Mouse (Mus musculus): ENCODE measurements around the gene Milr1. TPM values are rescaled to one million over a fixed set of nuclear protein-coding genes. Genes with fewer than 3 reads are reported as not detected.

Gene Milr1
- polyA plus RNA-seq, 1 experiment = 0.40 TPM

- Histone ChIP-seq H3K9ac (ENCODE audit: low read depth, poor library complexity, severe bottlenecking) (no peak overlapping the region), H3K4me1 (ENCODE audit: control insufficient read depth, insufficient read depth, low read length) (no peaks in the 10 kb centered on the region), H3K4me3 (ENCODE audit: low read depth, low read length) (no peak overlapping the region), H3K27me3 (ENCODE audit: control insufficient read depth, insufficient read depth, low read length, poor library complexity, severe bottlenecking) (no peaks in the 10 kb centered on the region), H3K27ac (ENCODE audit: insufficient read depth, low read length) (no peak overlapping the region), H3K36me3 (ENCODE audit: control insufficient read depth, insufficient read depth, low read length, poor library complexity, severe bottlenecking) (peaks cover 48% of the 10 kb centered on the region), H3K9me3 (replicated peaks; ENCODE audit: control insufficient read depth, insufficient read depth, low read length, poor library complexity, severe bottlenecking) (no peaks in the 10 kb centered on the region)
- TF ChIP-seq CTCF (IDR thresholded peaks at IDR 0.05; ENCODE audit: low read depth, low read length) = no peak
- no peak for TF ChIP-seq EP300 (IDR thresholded peaks at IDR 0.05; ENCODE audit: insufficient read depth, low read depth, low read length)
- no peak for TF ChIP-seq POLR2A (IDR thresholded peaks at IDR 0.05; ENCODE audit: insufficient read depth, low read length)
Observed at GRCm38 (mm10) chr11:106814601-106815320, 63.7 kb downstream of the Milr1 start.

- no peak overlapping the region for H3K27ac ChIP-seq (ENCODE audit: insufficient read depth, low read length)
- no peaks in the 10 kb centered on the region for H3K27me3 ChIP-seq (ENCODE audit: control insufficient read depth, insufficient read depth, low read length, poor library complexity, severe bottlenecking)
- no peak overlapping the region for H3K4me3 ChIP-seq (ENCODE audit: low read depth, low read length)
- peaks cover 46% of the 10 kb centered on the region for H3K36me3 ChIP-seq (ENCODE audit: control insufficient read depth, insufficient read depth, low read length, poor library complexity, severe bottlenecking)
- H3K9ac ChIP-seq (ENCODE audit: low read depth, poor library complexity, severe bottlenecking) = no peak overlapping the region
- TF ChIP-seq EP300 (IDR thresholded peaks at IDR 0.05; ENCODE audit: insufficient read depth, low read depth, low read length) = no peak
- no peak for TF ChIP-seq CTCF (IDR thresholded peaks at IDR 0.05; ENCODE audit: low read depth, low read length)
- TF ChIP-seq POLR2A (IDR thresholded peaks at IDR 0.05; ENCODE audit: insufficient read depth, low read length) = no peak
- H3K4me1 ChIP-seq (ENCODE audit: control insufficient read depth, insufficient read depth, low read length) = no peaks in the 10 kb centered on the region
- no peaks in the 10 kb centered on the region for H3K9me3 ChIP-seq (replicated peaks; ENCODE audit: control insufficient read depth, insufficient read depth, low read length, poor library complexity, severe bottlenecking)
Observed at GRCm38 (mm10) chr11:106815331-106815730, 64.3 kb downstream of the Milr1 start.

- TF ChIP-seq POLR2A (IDR thresholded peaks at IDR 0.05; ENCODE audit: insufficient read depth, low read length) = no peak
- TF ChIP-seq EP300 (IDR thresholded peaks at IDR 0.05; ENCODE audit: insufficient read depth, low read depth, low read length) = no peak
- no peak for TF ChIP-seq CTCF (IDR thresholded peaks at IDR 0.05; ENCODE audit: low read depth, low read length)
- H3K9ac ChIP-seq (ENCODE audit: low read depth, poor library complexity, severe bottlenecking) = no peak overlapping the region
- H3K36me3 ChIP-seq (ENCODE audit: control insufficient read depth, insufficient read depth, low read length, poor library complexity, severe bottlenecking) = peaks cover 45% of the 10 kb centered on the region
- no peaks in the 10 kb centered on the region for H3K4me1 ChIP-seq (ENCODE audit: control insufficient read depth, insufficient read depth, low read length)
- no peaks in the 10 kb centered on the region for H3K27me3 ChIP-seq (ENCODE audit: control insufficient read depth, insufficient read depth, low read length, poor library complexity, severe bottlenecking)
- no peaks in the 10 kb centered on the region for H3K9me3 ChIP-seq (replicated peaks; ENCODE audit: control insufficient read depth, insufficient read depth, low read length, poor library complexity, severe bottlenecking)
- no peak overlapping the region for H3K27ac ChIP-seq (ENCODE audit: insufficient read depth, low read length)
- H3K4me3 ChIP-seq (ENCODE audit: low read depth, low read length) = no peak overlapping the region
Observed at GRCm38 (mm10) chr11:106815761-106816160, 64.7 kb downstream of the Milr1 start.

GRCm38 (mm10) chr11:106816316-106816715, 65.3 kb downstream of the Milr1 start:
- Histone ChIP-seq H3K36me3 (ENCODE audit: control insufficient read depth, insufficient read depth, low read length, poor library complexity, severe bottlenecking) (peaks cover 45% of the 10 kb centered on the region), H3K9me3 (replicated peaks; ENCODE audit: control insufficient read depth, insufficient read depth, low read length, poor library complexity, severe bottlenecking) (no peaks in the 10 kb centered on the region), H3K9ac (ENCODE audit: low read depth, poor library complexity, severe bottlenecking) (no peak overlapping the region), H3K4me1 (ENCODE audit: control insufficient read depth, insufficient read depth, low read length) (no peaks in the 10 kb centered on the region), H3K4me3 (ENCODE audit: low read depth, low read length) (no peak overlapping the region), H3K27me3 (ENCODE audit: control insufficient read depth, insufficient read depth, low read length, poor library complexity, severe bottlenecking) (no peaks in the 10 kb centered on the region), H3K27ac (ENCODE audit: insufficient read depth, low read length) (no peak overlapping the region)
- TF ChIP-seq EP300 (IDR thresholded peaks at IDR 0.05; ENCODE audit: insufficient read depth, low read depth, low read length) (no peak), POLR2A (IDR thresholded peaks at IDR 0.05; ENCODE audit: insufficient read depth, low read length) (no peak), CTCF (IDR thresholded peaks at IDR 0.05; ENCODE audit: low read depth, low read length) (no peak)

- H3K36me3 ChIP-seq (ENCODE audit: control insufficient read depth, insufficient read depth, low read length, poor library complexity, severe bottlenecking) = peaks cover 45% of the 10 kb centered on the region
- H3K27me3 ChIP-seq (ENCODE audit: control insufficient read depth, insufficient read depth, low read length, poor library complexity, severe bottlenecking) = no peaks in the 10 kb centered on the region
- H3K4me3 ChIP-seq (ENCODE audit: low read depth, low read length) = no peak overlapping the region
- H3K27ac ChIP-seq (ENCODE audit: insufficient read depth, low read length) = no peak overlapping the region
- H3K4me1 ChIP-seq (ENCODE audit: control insufficient read depth, insufficient read depth, low read length) = no peaks in the 10 kb centered on the region
- H3K9ac ChIP-seq (ENCODE audit: low read depth, poor library complexity, severe bottlenecking) = no peak overlapping the region
- H3K9me3 ChIP-seq (replicated peaks; ENCODE audit: control insufficient read depth, insufficient read depth, low read length, poor library complexity, severe bottlenecking) = no peaks in the 10 kb centered on the region
- TF ChIP-seq EP300 (IDR thresholded peaks at IDR 0.05; ENCODE audit: insufficient read depth, low read depth, low read length) (no peak), POLR2A (IDR thresholded peaks at IDR 0.05; ENCODE audit: insufficient read depth, low read length) (no peak), CTCF (IDR thresholded peaks at IDR 0.05; ENCODE audit: low read depth, low read length) (no peak)
Observed at GRCm38 (mm10) chr11:106817156-106817555, 66.1 kb downstream of the Milr1 start.

- Histone ChIP-seq H3K9ac (ENCODE audit: low read depth, poor library complexity, severe bottlenecking) (no peak overlapping the region), H3K4me3 (ENCODE audit: low read depth, low read length) (no peak overlapping the region), H3K4me1 (ENCODE audit: control insufficient read depth, insufficient read depth, low read length) (no peaks in the 10 kb centered on the region), H3K27me3 (ENCODE audit: control insufficient read depth, insufficient read depth, low read length, poor library complexity, severe bottlenecking) (no peaks in the 10 kb centered on the region), H3K36me3 (ENCODE audit: control insufficient read depth, insufficient read depth, low read length, poor library complexity, severe bottlenecking) (peaks cover 41% of the 10 kb centered on the region), H3K27ac (ENCODE audit: insufficient read depth, low read length) (no peak overlapping the region), H3K9me3 (replicated peaks; ENCODE audit: control insufficient read depth, insufficient read depth, low read length, poor library complexity, severe bottlenecking) (no peaks in the 10 kb centered on the region)
- no peak for TF ChIP-seq EP300 (IDR thresholded peaks at IDR 0.05; ENCODE audit: insufficient read depth, low read depth, low read length)
- no peak for TF ChIP-seq CTCF (IDR thresholded peaks at IDR 0.05; ENCODE audit: low read depth, low read length)
- no peak for TF ChIP-seq POLR2A (IDR thresholded peaks at IDR 0.05; ENCODE audit: insufficient read depth, low read length)
Observed at GRCm38 (mm10) chr11:106817808-106818207, 66.8 kb downstream of the Milr1 start.
